Mouse (Mus musculus) heart, postnatal 0 days (tissue): ENCODE data around the gene Lrrk1. TPM values are rescaled to one million over a fixed set of nuclear protein-coding genes. Genes with fewer than 3 reads are reported as not detected.

Source experiments
- ATAC-seq: fragments of 200-750 bp; cut with Nextera tagmentation; 2 replicates; pipeline ENCODE4 v1.8.0; 2017; ENCODE audit warnings: low read depth, moderate number of reproducible peaks, moderate library complexity; ENCODE audit not compliant: insufficient read depth
- DNase-seq: peaks from one replicate; pipeline ENCODE4 v3.0.0-alpha.2; 2016; ENCODE audit warnings: low spot score
- H3K27ac ChIP-seq: fragments of 300-500 bp; sonication (generic); 2 replicates; pipeline ENCODE4 v1.5.1; 2014; ENCODE audit warnings: low read depth, mild to moderate bottlenecking
- H3K27me3 ChIP-seq: fragments of 300-500 bp; sonication (generic); 2 replicates; pipeline ENCODE4 v1.6.1; 2014; ENCODE audit warnings: low read length, mixed read lengths; ENCODE audit not compliant: control insufficient read depth, insufficient read depth
- H3K36me3 ChIP-seq: fragments of 300-500 bp; sonication (generic); replicated peaks from 2 replicates; pipeline ENCODE4 v1.6.1; 2014; ENCODE audit warnings: low read length, mixed read lengths; ENCODE audit not compliant: control insufficient read depth, insufficient read depth
- H3K4me1 ChIP-seq: fragments of 300-500 bp; sonication (generic); 2 replicates; pipeline ENCODE4 v1.6.1; 2014; ENCODE audit warnings: antibody characterized with exemption; ENCODE audit not compliant: control insufficient read depth, insufficient read depth
- H3K4me2 ChIP-seq: fragments of 300-500 bp; sonication (generic); 2 replicates; pipeline ENCODE4 v1.6.1; 2014; ENCODE audit warnings: low read depth, mild to moderate bottlenecking, low read length, moderate library complexity
- H3K4me3 ChIP-seq: fragments of 300-500 bp; sonication (generic); 2 replicates; pipeline ENCODE4 v1.5.1; 2014; ENCODE audit warnings: low read depth, low read length
- H3K9ac ChIP-seq: fragments of 300-500 bp; sonication (generic); replicated peaks from 2 replicates; pipeline ENCODE4 v1.6.1; 2014; ENCODE audit warnings: low read depth, low read length, mixed read lengths
- H3K9me3 ChIP-seq: fragments of 300-500 bp; sonication (generic); replicated peaks from 2 replicates; pipeline ENCODE4 v1.6.1; 2016; ENCODE audit warnings: low read length; ENCODE audit not compliant: control insufficient read depth
- CTCF ChIP-seq: IDR thresholded peaks from 2 replicates; pipeline ENCODE4 v1.5.1; 2016; ENCODE audit warnings: antibody characterized with exemption, control low read depth, low read depth
- EP300 ChIP-seq: IDR thresholded peaks from 2 replicates; pipeline ENCODE4 v1.6.1; 2016; ENCODE audit warnings: antibody characterized with exemption, low read depth
- WGBS: fragments of 180-500 bp; shearing (Covaris S2); extraction: QIAGEN DNeasy Blood & Tissue Kit; methylation state at CpG from one replicate; pipeline ENCODE4 v1.1.7; 2014; 5-methylcytosine and 5-hydroxymethylcytosine counted together
- polyA plus RNA-seq: library from polyadenylated mRNA; unstranded; fragments of >200 nt; fragmentation: Nextera tagmentation; extraction: Ambion mirVana; gene quantifications from 2 replicates; pipeline ENCODE4 v1.2.1, GENCODE M21; 2015
- total RNA-seq: library from RNA; depleted of rRNA; stranded (reverse); fragments of >200 nt; gene quantifications from 2 replicates; pipeline ENCODE4 v1.2.3, GENCODE M21; 2014; ENCODE audit warnings: low replicate concordance

The Lrrk1 gene
- total and polyA plus RNA-seq, 2 experiments from 2014 or later = 4.1 to 10.3 TPM

DNA sequence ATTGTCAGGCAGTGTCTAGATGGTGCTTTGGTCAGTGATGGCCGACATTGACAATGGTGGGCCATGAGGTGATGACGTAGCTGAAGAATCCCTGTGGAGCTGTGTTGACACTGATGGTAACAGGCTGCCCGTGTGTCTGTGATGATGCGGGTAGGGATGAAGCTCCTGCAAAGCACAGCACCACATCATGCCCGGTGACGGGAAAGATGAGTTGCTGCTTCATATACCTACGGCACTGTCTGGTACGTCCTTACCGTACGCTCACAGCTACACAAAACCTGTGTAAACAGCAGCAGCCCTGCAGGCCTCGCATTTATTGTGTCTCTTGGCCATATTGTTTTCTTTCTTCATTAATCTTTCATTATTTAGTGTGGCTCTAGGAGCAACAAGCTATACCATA is 23.7 kb downstream of the Lrrk1 start:
- H3K9me3 ChIP-seq = peaks cover 16% of the 10 kb centered on the region
- 90% methylated on average over 11 of the region's 11 CpGs for WGBS
- no peak overlapping the region for H3K4me2 ChIP-seq
- TF ChIP-seq EP300 = no peak
- no peak for TF ChIP-seq CTCF
- no peaks in the 10 kb centered on the region for H3K27me3 ChIP-seq
- H3K4me3 ChIP-seq = no peak overlapping the region
- no peak for ATAC-seq
- no peak for DNase-seq
- no peaks in the 10 kb centered on the region; the same call in 1 of the 2 replicates for H3K4me1 ChIP-seq
- H3K27ac ChIP-seq = no peak overlapping the region
- H3K9ac ChIP-seq = no peak overlapping the region
- H3K36me3 ChIP-seq = peaks cover 10% of the 10 kb centered on the region; the same call in 1 of the 2 replicates

DNA sequence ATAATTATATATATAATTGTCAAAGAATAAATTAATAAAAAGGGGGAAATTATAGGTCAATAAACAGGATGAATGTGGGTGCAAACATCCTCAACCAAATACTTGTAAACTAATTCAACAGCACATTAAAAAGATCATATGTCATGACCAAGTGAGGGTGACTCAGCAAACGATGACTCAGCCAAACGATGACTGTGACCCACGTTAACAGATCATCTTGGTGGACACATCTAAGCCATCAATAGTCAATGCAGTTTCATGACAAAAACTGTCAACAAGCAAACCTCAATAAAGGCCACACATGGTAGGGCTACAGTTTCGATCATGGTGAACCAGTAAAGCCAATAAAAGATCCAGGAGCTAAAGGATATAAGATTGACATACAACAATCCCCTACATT is 29.1 kb downstream of the Lrrk1 start:
- H3K4me1 ChIP-seq = no peaks in the 10 kb centered on the region
- no peak overlapping the region for H3K4me3 ChIP-seq
- H3K36me3 ChIP-seq = peaks cover 10% of the 10 kb centered on the region; the same call in 1 of the 2 replicates
- ATAC-seq = no peak
- no peak for DNase-seq
- WGBS = 83% methylated on average over 4 of the region's 4 CpGs
- peaks cover 16% of the 10 kb centered on the region for H3K9me3 ChIP-seq
- H3K9ac ChIP-seq = no peak overlapping the region
- no peaks in the 10 kb centered on the region for H3K27me3 ChIP-seq
- H3K4me2 ChIP-seq = no peak overlapping the region
- no peak for TF ChIP-seq EP300
- no peak for TF ChIP-seq CTCF
- no peak overlapping the region for H3K27ac ChIP-seq

DNA sequence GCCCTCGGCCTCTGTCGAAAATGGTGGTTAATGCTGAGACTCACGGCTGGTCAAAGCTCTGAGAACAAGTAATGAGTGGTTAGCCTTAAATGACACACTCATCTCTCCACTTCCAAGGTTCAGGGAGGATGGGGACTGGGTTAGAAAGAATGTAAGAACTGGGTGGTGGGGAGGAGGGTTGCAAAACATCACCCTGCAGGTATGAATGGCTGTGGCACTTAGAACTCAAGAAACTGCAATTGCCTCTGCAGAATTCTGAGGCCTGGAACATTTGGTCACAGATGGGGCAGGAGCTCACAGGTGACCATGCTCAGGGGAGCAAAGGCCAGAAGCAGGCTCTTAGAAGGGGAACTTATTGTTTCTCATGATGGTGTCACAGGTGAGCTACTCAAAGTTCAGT is 29.7 kb downstream of the Lrrk1 start:
- no peak overlapping the region for H3K4me2 ChIP-seq
- no peak overlapping the region for H3K27ac ChIP-seq
- DNase-seq = no peak
- H3K9ac ChIP-seq = no peak overlapping the region
- 89% methylated on average over 3 of the region's 3 CpGs for WGBS
- peaks cover 10% of the 10 kb centered on the region; the same call in 1 of the 2 replicates for H3K36me3 ChIP-seq
- ATAC-seq = no peak
- H3K4me1 ChIP-seq = no peaks in the 10 kb centered on the region
- H3K4me3 ChIP-seq = no peak overlapping the region
- TF ChIP-seq EP300 (no peak), CTCF (no peak)
- H3K27me3 ChIP-seq = no peaks in the 10 kb centered on the region
- H3K9me3 ChIP-seq = peaks cover 16% of the 10 kb centered on the region

DNA sequence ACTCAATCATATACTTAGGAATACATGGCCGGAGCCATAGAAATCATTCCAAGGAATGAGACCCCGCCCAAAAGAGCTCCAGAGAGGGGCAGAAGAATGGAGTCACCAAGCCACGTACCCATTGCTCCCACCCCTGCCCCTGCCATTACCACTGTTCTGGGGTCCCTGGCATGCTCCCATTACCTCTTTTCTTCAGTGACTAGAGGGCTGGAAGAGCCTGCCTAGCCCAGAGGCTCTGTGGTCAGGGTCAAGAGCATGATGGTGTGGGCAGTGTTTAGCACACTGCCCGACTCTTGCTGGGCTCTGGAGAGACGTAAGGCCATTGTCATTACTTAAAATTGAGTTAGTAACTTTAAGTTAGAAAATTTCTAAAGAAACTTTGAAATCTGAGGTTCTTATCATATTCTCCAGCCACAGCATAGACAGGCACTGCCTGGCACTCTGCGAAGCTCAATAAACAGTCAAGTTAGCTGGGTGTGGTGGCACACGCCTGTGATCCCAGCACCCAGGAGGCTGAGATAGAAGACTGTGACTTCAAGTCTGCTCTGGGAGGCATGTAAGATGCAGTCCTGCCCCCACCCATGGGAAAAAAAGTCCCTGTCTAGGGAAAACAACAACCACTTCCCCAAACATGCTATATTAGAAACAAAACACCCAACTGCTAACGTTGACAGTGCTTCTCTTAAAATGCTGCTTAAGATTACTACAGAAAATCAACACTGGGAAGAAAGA is 32.2 kb downstream of the Lrrk1 start:
- no peak for ATAC-seq
- no peaks in the 10 kb centered on the region for H3K27me3 ChIP-seq
- H3K4me3 ChIP-seq = no peak overlapping the region
- WGBS = 85% methylated on average over 8 of the region's 8 CpGs
- no peak overlapping the region for H3K4me2 ChIP-seq
- H3K9me3 ChIP-seq = peaks cover 7% of the 10 kb centered on the region; the same call in 1 of the 2 replicates
- no peak for TF ChIP-seq EP300
- no peak for TF ChIP-seq CTCF
- H3K9ac ChIP-seq = no peak overlapping the region
- DNase-seq = no peak
- no peak overlapping the region for H3K27ac ChIP-seq
- no peaks in the 10 kb centered on the region for H3K4me1 ChIP-seq
- peaks cover 10% of the 10 kb centered on the region; the same call in 1 of the 2 replicates for H3K36me3 ChIP-seq

DNA sequence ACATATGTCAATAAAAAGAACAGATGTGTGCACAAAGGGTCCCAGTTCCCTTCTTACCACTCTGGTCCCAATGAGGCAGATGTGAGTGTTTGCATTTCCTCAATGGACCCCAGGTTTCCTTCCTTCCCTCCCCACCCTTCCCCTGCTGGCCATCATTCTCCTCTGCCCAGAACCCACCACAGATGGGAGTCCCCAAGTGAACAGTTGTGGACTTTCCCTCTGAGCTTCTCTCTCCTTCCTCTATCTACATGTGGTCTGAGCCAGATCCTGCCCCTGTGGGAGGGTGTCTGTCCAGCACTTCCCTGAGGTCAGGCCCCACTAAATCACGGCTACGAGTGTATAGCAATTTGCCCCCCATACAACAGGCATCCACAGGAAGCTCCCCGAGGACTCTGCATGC is 33.2 kb downstream of the Lrrk1 start:
- Histone ChIP-seq H3K4me2 (no peak overlapping the region), H3K9me3 (no peaks in the 10 kb centered on the region), H3K4me3 (no peak overlapping the region), H3K36me3 (peaks cover 2% of the 10 kb centered on the region; the same call in 1 of the 2 replicates), H3K27me3 (no peaks in the 10 kb centered on the region), H3K27ac (no peak overlapping the region), H3K4me1 (no peaks in the 10 kb centered on the region), H3K9ac (no peak overlapping the region)
- ATAC-seq (no peak), DNase-seq (no peak)
- WGBS = 46% methylated on average over 3 of the region's 3 CpGs
- TF ChIP-seq EP300 = no peak
- TF ChIP-seq CTCF = no peak

DNA sequence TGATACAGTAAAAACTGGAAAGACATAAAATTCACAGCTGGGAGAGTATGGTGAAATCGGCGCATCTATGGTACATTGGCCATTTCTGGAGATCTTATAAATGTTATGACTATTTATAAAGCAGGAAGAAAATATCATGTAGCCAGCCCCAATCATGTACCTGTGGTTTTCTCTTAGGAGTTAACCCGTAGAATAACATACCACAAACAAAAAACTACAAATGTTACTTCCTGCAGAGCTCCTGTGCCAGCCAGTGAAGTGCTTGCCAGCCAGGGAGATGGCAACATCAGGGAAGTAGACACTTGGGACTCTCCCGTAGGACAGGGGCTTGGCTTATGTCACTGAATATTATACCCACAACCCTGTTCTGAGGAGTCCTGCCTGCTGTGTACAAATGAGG is 37.1 kb downstream of the Lrrk1 start:
- ATAC-seq (no peak), DNase-seq (no peak)
- Histone ChIP-seq H3K9me3 (no peaks in the 10 kb centered on the region), H3K4me2 (no peak overlapping the region), H3K4me3 (no peak overlapping the region), H3K36me3 (no peaks in the 10 kb centered on the region), H3K27me3 (no peaks in the 10 kb centered on the region), H3K4me1 (no peaks in the 10 kb centered on the region), H3K27ac (no peak overlapping the region), H3K9ac (no peak overlapping the region)
- WGBS = 75% methylated on average over 4 of the region's 4 CpGs
- no peak for TF ChIP-seq CTCF
- no peak for TF ChIP-seq EP300
